Mouse (Mus musculus): ENCODE measurements at regions not wholly inside any gene's neighbourhood (a gene's known extent, or its start where the extent isn't known, plus 50 kb on each side); places are given as distances from the start of the nearest gene placed in this dataset.

GRCm38 (mm10) chr10:96264866-96265265 is 128.5 kb downstream of the Gm5426 start:
- TF ChIP-seq CTCF (IDR thresholded peaks at IDR 0.05; ENCODE audit: extremely low read depth, insufficient read depth, low read length): no peak
- no peak for TF ChIP-seq POLR2A (IDR thresholded peaks at IDR 0.05; ENCODE audit: extremely low read depth, insufficient read depth, low read length)
